Mouse (Mus musculus): ENCODE measurements around the gene Dnah6.

- TF ChIP-seq CTCF (IDR thresholded peaks at IDR 0.05; ENCODE audit: low read depth, low read length) (no peak), GATA1 (IDR thresholded peaks at IDR 0.05; ENCODE audit: borderline replicate concordance, low read length) (no peak), TAL1 (conservative IDR thresholded peaks at IDR 0.05; ENCODE audit: low read depth, low read length) (no peak), POLR2AphosphoS5 (IDR thresholded peaks at IDR 0.05; ENCODE audit: insufficient replicate concordance, low read depth, low read length) (no peak)
Measured at GRCm38 (mm10) chr6:73182006-73182405, 39.4 kb downstream of the Dnah6 start.

Data from G1E (cell line).